Mouse (Mus musculus): ENCODE data around the gene Isl2. TPM values are rescaled to one million over a fixed set of nuclear protein-coding genes. Genes with fewer than 3 reads are reported as not detected.

Gene Isl2
- polyA plus RNA-seq, 1 experiment from 2014 or later, result not detected

GRCm38 (mm10) chr9:55560960-55561359 lies 22.5 kb downstream of the Isl2 start:
- no peak for ATAC-seq (replicated peaks; ENCODE audit: low FRiP score, low read depth)

DNA sequence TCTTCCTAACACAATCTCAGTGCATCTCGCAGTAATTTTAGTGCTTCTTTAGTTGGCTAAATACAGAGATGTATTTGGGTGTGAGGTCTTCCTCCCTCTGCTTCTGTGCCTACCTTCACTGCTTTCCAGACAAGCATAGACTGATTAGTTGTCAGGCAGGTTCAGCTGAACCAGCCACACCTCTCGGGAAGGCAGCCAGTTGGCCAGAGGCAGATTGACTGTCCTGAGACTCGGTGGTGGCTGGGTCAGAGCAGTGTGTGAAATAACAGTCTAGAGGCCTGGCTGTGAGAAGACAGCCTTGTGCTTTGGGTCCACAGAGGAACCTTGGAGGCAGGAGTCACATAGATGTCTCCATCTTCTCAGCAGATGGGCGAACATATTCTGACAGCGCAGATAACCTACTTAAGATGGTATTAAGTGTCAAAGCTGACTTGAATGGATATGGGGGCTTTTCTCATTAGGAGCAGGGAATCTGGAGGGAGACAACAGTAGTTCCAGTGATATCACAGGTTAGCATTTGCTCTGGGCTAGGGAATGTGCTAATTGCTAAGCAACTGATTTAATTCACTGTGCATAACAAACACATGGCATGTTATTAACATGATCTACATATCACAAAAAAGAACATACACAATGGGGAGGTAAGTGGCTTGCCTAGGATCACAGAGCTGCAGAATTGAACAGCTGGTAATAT lies 30.1 kb downstream of the Isl2 start:
- 61% methylated on average over 5 of the region's 5 CpGs for WGBS
- ATAC-seq (replicated peaks; ENCODE audit: low FRiP score, low read depth) (no peak), DNase-seq (ENCODE audit: low spot score) (no peak)
- H3K4me1 ChIP-seq (replicated peaks; ENCODE audit: insufficient read depth, low read length), result no peaks in the 10 kb centered on the region
- no peaks in the 10 kb centered on the region for H3K27me3 ChIP-seq (ENCODE audit: insufficient read depth, low read length)
- TF ChIP-seq CTCF (IDR thresholded peaks at IDR 0.05; ENCODE audit: low read depth), result no peak
- H3K27ac ChIP-seq, result no peak overlapping the region
- no peaks in the 10 kb centered on the region for H3K36me3 ChIP-seq (ENCODE audit: insufficient read depth, low read length)
- H3K9me3 ChIP-seq (replicated peaks; ENCODE audit: low read length), result no peaks in the 10 kb centered on the region
- H3K4me2 ChIP-seq (ENCODE audit: low read length), result no peak overlapping the region
- no peak overlapping the region for H3K4me3 ChIP-seq (replicated peaks; ENCODE audit: low read depth, low read length)
- no peak overlapping the region for H3K9ac ChIP-seq (ENCODE audit: low read depth, low read length)

More at GRCm38 (mm10) chr9:55560960-55561359, 22.5 kb downstream of the Isl2 start:
- Histone ChIP-seq H3K27ac (no peak overlapping the region), H3K36me3 (ENCODE audit: insufficient read depth, low read length) (no peaks in the 10 kb centered on the region), H3K4me3 (replicated peaks; ENCODE audit: low read depth, low read length) (no peak overlapping the region), H3K27me3 (ENCODE audit: insufficient read depth, low read length) (no peaks in the 10 kb centered on the region), H3K9me3 (replicated peaks; ENCODE audit: low read length) (no peaks in the 10 kb centered on the region), H3K9ac (ENCODE audit: low read depth, low read length) (no peak overlapping the region), H3K4me1 (replicated peaks; ENCODE audit: insufficient read depth, low read length) (no peaks in the 10 kb centered on the region), H3K4me2 (ENCODE audit: low read length) (no peak overlapping the region)
- WGBS, result 100% methylated on average over 1 of the region's 1 CpGs
- DNase-seq (ENCODE audit: low spot score), result no peak
- no peak for TF ChIP-seq CTCF (IDR thresholded peaks at IDR 0.05; ENCODE audit: low read depth)

GRCm38 (mm10) chr9:55571071-55571470 lies 32.6 kb downstream of the Isl2 start:
- H3K4me3 ChIP-seq (replicated peaks; ENCODE audit: low read depth, low read length), result no peak overlapping the region
- H3K9ac ChIP-seq (ENCODE audit: low read depth, low read length), result no peak overlapping the region
- WGBS, result 70% methylated on average over 1 of the region's 1 CpGs
- TF ChIP-seq CTCF (IDR thresholded peaks at IDR 0.05; ENCODE audit: low read depth), result no peak
- H3K36me3 ChIP-seq (ENCODE audit: insufficient read depth, low read length), result no peaks in the 10 kb centered on the region
- no peak overlapping the region for H3K27ac ChIP-seq
- DNase-seq (ENCODE audit: low spot score), result no peak
- no peaks in the 10 kb centered on the region for H3K9me3 ChIP-seq (replicated peaks; ENCODE audit: low read length)
- no peaks in the 10 kb centered on the region for H3K4me1 ChIP-seq (replicated peaks; ENCODE audit: insufficient read depth, low read length)
- H3K4me2 ChIP-seq (ENCODE audit: low read length), result no peak overlapping the region
- no peak for ATAC-seq (replicated peaks; ENCODE audit: low FRiP score, low read depth)
- no peaks in the 10 kb centered on the region for H3K27me3 ChIP-seq (ENCODE audit: insufficient read depth, low read length)

- H3K4me1 ChIP-seq (replicated peaks; ENCODE audit: insufficient read depth, low read length), result no peaks in the 10 kb centered on the region
- no peak overlapping the region for H3K4me2 ChIP-seq (ENCODE audit: low read length)
- H3K9me3 ChIP-seq (replicated peaks; ENCODE audit: low read length), result no peaks in the 10 kb centered on the region
- no peaks in the 10 kb centered on the region for H3K36me3 ChIP-seq (ENCODE audit: insufficient read depth, low read length)
- no peak overlapping the region for H3K27ac ChIP-seq
- H3K9ac ChIP-seq (ENCODE audit: low read depth, low read length), result no peak overlapping the region
- WGBS, result 72% methylated on average over 1 of the region's 1 CpGs
- no peak overlapping the region for H3K4me3 ChIP-seq (replicated peaks; ENCODE audit: low read depth, low read length)
- ATAC-seq (replicated peaks; ENCODE audit: low FRiP score, low read depth) (no peak), DNase-seq (ENCODE audit: low spot score) (no peak)
- no peak for TF ChIP-seq CTCF (IDR thresholded peaks at IDR 0.05; ENCODE audit: low read depth)
- no peaks in the 10 kb centered on the region for H3K27me3 ChIP-seq (ENCODE audit: insufficient read depth, low read length)
Observed at GRCm38 (mm10) chr9:55576571-55576970, 38.1 kb downstream of the Isl2 start.

- no peak overlapping the region for H3K9ac ChIP-seq (ENCODE audit: low read depth, low read length)
- H3K27ac ChIP-seq, result no peak overlapping the region
- no peaks in the 10 kb centered on the region for H3K9me3 ChIP-seq (replicated peaks; ENCODE audit: low read length)
- H3K4me1 ChIP-seq (replicated peaks; ENCODE audit: insufficient read depth, low read length), result no peaks in the 10 kb centered on the region
- ATAC-seq (replicated peaks; ENCODE audit: low FRiP score, low read depth) (no peak), DNase-seq (ENCODE audit: low spot score) (no peak)
- TF ChIP-seq CTCF (IDR thresholded peaks at IDR 0.05; ENCODE audit: low read depth), result no peak
- no peak overlapping the region for H3K4me3 ChIP-seq (replicated peaks; ENCODE audit: low read depth, low read length)
- H3K27me3 ChIP-seq (ENCODE audit: insufficient read depth, low read length), result no peaks in the 10 kb centered on the region
- 40% methylated on average over 3 of the region's 3 CpGs for WGBS
- H3K36me3 ChIP-seq (ENCODE audit: insufficient read depth, low read length), result no peaks in the 10 kb centered on the region
- H3K4me2 ChIP-seq (ENCODE audit: low read length), result no peak overlapping the region
Observed at GRCm38 (mm10) chr9:55581414-55581813, 42.9 kb downstream of the Isl2 start.

GRCm38 (mm10) chr9:55586141-55586540 lies 47.7 kb downstream of the Isl2 start:
- Histone ChIP-seq H3K9ac (ENCODE audit: low read depth, low read length) (no peak overlapping the region), H3K27ac (no peak overlapping the region), H3K9me3 (replicated peaks; ENCODE audit: low read length) (no peaks in the 10 kb centered on the region), H3K4me1 (replicated peaks; ENCODE audit: insufficient read depth, low read length) (no peaks in the 10 kb centered on the region), H3K4me2 (ENCODE audit: low read length) (no peak overlapping the region), H3K36me3 (ENCODE audit: insufficient read depth, low read length) (no peaks in the 10 kb centered on the region), H3K27me3 (ENCODE audit: insufficient read depth, low read length) (no peaks in the 10 kb centered on the region), H3K4me3 (replicated peaks; ENCODE audit: low read depth, low read length) (no peak overlapping the region)
- no peak for TF ChIP-seq CTCF (IDR thresholded peaks at IDR 0.05; ENCODE audit: low read depth)
- WGBS, result 97% methylated on average over 6 of the region's 6 CpGs
- DNase-seq (ENCODE audit: low spot score), result no peak
- no peak for ATAC-seq (replicated peaks; ENCODE audit: low FRiP score, low read depth)

Other genes starting within 250 kb of the Isl2 start
- gene Nrg4, start 211.8 kb upstream of the Isl2 start, polyA plus RNA-seq (2015; fragmentation: Nextera tagmentation; extraction: Ambion mirVana), result 0.39 and 0.65 TPM in 2 replicates
- gene Tmem266, start 211.8 kb upstream of the Isl2 start, polyA plus RNA-seq (2015; fragmentation: Nextera tagmentation; extraction: Ambion mirVana), result 0.25 and 0.33 TPM in 2 replicates
- 372 and 395 TPM in 2 replicates for gene Etfa, start 26.4 kb upstream of the Isl2 start, polyA plus RNA-seq (2015; fragmentation: Nextera tagmentation; extraction: Ambion mirVana)

All from kidney, postnatal 0 days (tissue).